Mouse (Mus musculus) kidney, embryonic 14.5 days (tissue): Measurements from ENCODE around the gene Cntrob. TPM values are rescaled to one million over a fixed set of nuclear protein-coding genes. Genes with fewer than 3 reads are reported as not detected.

Source experiments
- ATAC-seq: fragments of 200-750 bp; cut with Nextera tagmentation; 2 replicates; pipeline ENCODE4 v1.8.0; 2017; ENCODE audit warnings: moderate number of reproducible peaks, mild to moderate bottlenecking, moderate TSS enrichment, moderate library complexity; ENCODE audit not compliant: low FRiP score, low TSS enrichment
- H3K27ac ChIP-seq: fragments of 300-500 bp; sonication (generic); 2 replicates; pipeline ENCODE4 v1.5.1; 2014; ENCODE audit warnings: low read depth, mild to moderate bottlenecking, low read length, moderate library complexity, mixed read lengths
- H3K27me3 ChIP-seq: fragments of 300-500 bp; sonication (generic); 2 replicates; pipeline ENCODE4 v1.6.1; 2014; ENCODE audit warnings: mild to moderate bottlenecking, low read length; ENCODE audit not compliant: control insufficient read depth, insufficient read depth
- H3K36me3 ChIP-seq: fragments of 300-500 bp; sonication (generic); 2 replicates; pipeline ENCODE4 v1.6.1; 2014; ENCODE audit warnings: low read length, mixed read lengths; ENCODE audit not compliant: control insufficient read depth, insufficient read depth
- H3K4me1 ChIP-seq: fragments of 300-500 bp; sonication (generic); 2 replicates; pipeline ENCODE4 v1.6.1; 2014; ENCODE audit warnings: low read length, mixed read lengths; ENCODE audit not compliant: control insufficient read depth, insufficient read depth
- H3K4me2 ChIP-seq: fragments of 300-500 bp; sonication (generic); replicated peaks from 2 replicates; pipeline ENCODE4 v1.6.1; 2014; ENCODE audit warnings: low read depth, mild to moderate bottlenecking, low read length
- H3K4me3 ChIP-seq: fragments of 300-500 bp; sonication (generic); 2 replicates; pipeline ENCODE4 v1.5.1; 2014; ENCODE audit warnings: mild to moderate bottlenecking, low read length
- H3K9ac ChIP-seq: fragments of 300-500 bp; sonication (generic); 2 replicates; pipeline ENCODE4 v1.6.1; 2014; ENCODE audit warnings: low read depth, mild to moderate bottlenecking, low read length, moderate library complexity
- H3K9me3 ChIP-seq: fragments of 300-500 bp; sonication (generic); 2 replicates; pipeline ENCODE4 v1.6.1; 2016; ENCODE audit warnings: low read length; ENCODE audit not compliant: control insufficient read depth
- WGBS: fragments of 180-500 bp; shearing (Covaris S2); extraction: QIAGEN DNeasy Blood & Tissue Kit; methylation state at CpG from one replicate; pipeline ENCODE4 v1.1.7; 2014; 5-methylcytosine and 5-hydroxymethylcytosine counted together
- polyA plus RNA-seq: library from polyadenylated mRNA; unstranded; fragments of >200 nt; fragmentation: Nextera tagmentation; extraction: Ambion mirVana; gene quantifications from 2 replicates; pipeline ENCODE4 v1.2.1, GENCODE M21; 2014

The Cntrob gene
- polyA plus RNA-seq, 1 experiment from 2014 or later = 18.4 TPM

GRCm38 (mm10) chr11:69298231-69298630 is 25.3 kb downstream of the Cntrob start:
- Histone ChIP-seq H3K9me3 (no peaks in the 10 kb centered on the region), H3K9ac (no peak overlapping the region), H3K27me3 (no peaks in the 10 kb centered on the region), H3K4me2 (no peak overlapping the region), H3K4me1 (no peaks in the 10 kb centered on the region), H3K36me3 (peaks cover 33% of the 10 kb centered on the region), H3K27ac (no peak overlapping the region), H3K4me3 (no peak overlapping the region)
- ATAC-seq = no peak
- WGBS = 83% methylated on average over 7 of the region's 7 CpGs

GRCm38 (mm10) chr11:69297799-69298198 is 25.8 kb downstream of the Cntrob start:
- no peaks in the 10 kb centered on the region for H3K9me3 ChIP-seq
- H3K4me3 ChIP-seq = no peak overlapping the region
- H3K9ac ChIP-seq = no peak overlapping the region
- ATAC-seq = no peak
- 92% methylated on average over 2 of the region's 2 CpGs for WGBS
- H3K36me3 ChIP-seq = peaks cover 28% of the 10 kb centered on the region
- no peaks in the 10 kb centered on the region for H3K27me3 ChIP-seq
- no peak overlapping the region for H3K27ac ChIP-seq
- no peaks in the 10 kb centered on the region for H3K4me1 ChIP-seq
- no peak overlapping the region for H3K4me2 ChIP-seq

- no peak overlapping the region for H3K4me3 ChIP-seq
- H3K36me3 ChIP-seq = peaks cover 12% of the 10 kb centered on the region; the same call in 1 of the 2 replicates
- 85% methylated on average over 3 of the region's 3 CpGs for WGBS
- no peak overlapping the region for H3K4me2 ChIP-seq
- H3K9ac ChIP-seq = no peak overlapping the region
- no peaks in the 10 kb centered on the region for H3K27me3 ChIP-seq
- no peak for ATAC-seq
- no peaks in the 10 kb centered on the region for H3K4me1 ChIP-seq
- H3K9me3 ChIP-seq = no peaks in the 10 kb centered on the region
- no peak overlapping the region for H3K27ac ChIP-seq
Observed at GRCm38 (mm10) chr11:69295286-69295685, 28.3 kb downstream of the Cntrob start.

- Histone ChIP-seq H3K4me3 (no peak overlapping the region), H3K27ac (no peak overlapping the region), H3K4me1 (no peaks in the 10 kb centered on the region), H3K9ac (no peak overlapping the region), H3K9me3 (no peaks in the 10 kb centered on the region), H3K36me3 (no peaks in the 10 kb centered on the region), H3K27me3 (no peaks in the 10 kb centered on the region), H3K4me2 (no peak overlapping the region)
- WGBS = 91% methylated on average over 5 of the region's 5 CpGs
- ATAC-seq = no peak
Observed at GRCm38 (mm10) chr11:69291111-69291510, 32.5 kb downstream of the Cntrob start.

GRCm38 (mm10) chr11:69277267-69277666 is 46.3 kb downstream of the Cntrob start:
- no peak for ATAC-seq
- Histone ChIP-seq H3K27ac (no peak overlapping the region), H3K4me2 (no peak overlapping the region), H3K4me1 (no peaks in the 10 kb centered on the region), H3K9ac (no peak overlapping the region), H3K9me3 (no peaks in the 10 kb centered on the region), H3K4me3 (no peak overlapping the region), H3K27me3 (no peaks in the 10 kb centered on the region), H3K36me3 (no peaks in the 10 kb centered on the region)
- 72% methylated on average over 5 of the region's 5 CpGs for WGBS

- H3K27me3 ChIP-seq = no peaks in the 10 kb centered on the region
- no peaks in the 10 kb centered on the region for H3K4me1 ChIP-seq
- no peaks in the 10 kb centered on the region for H3K36me3 ChIP-seq
- no peaks in the 10 kb centered on the region for H3K9me3 ChIP-seq
- no peak overlapping the region for H3K4me2 ChIP-seq
- 58% methylated on average over 2 of the region's 2 CpGs for WGBS
- no peak overlapping the region for H3K27ac ChIP-seq
- no peak overlapping the region for H3K4me3 ChIP-seq
- H3K9ac ChIP-seq = no peak overlapping the region
- ATAC-seq = no peak
Observed at GRCm38 (mm10) chr11:69276081-69276480, 47.5 kb downstream of the Cntrob start.

- Histone ChIP-seq H3K4me3 (no peak overlapping the region), H3K4me2 (no peak overlapping the region), H3K9me3 (no peaks in the 10 kb centered on the region), H3K36me3 (no peaks in the 10 kb centered on the region), H3K9ac (no peak overlapping the region), H3K27ac (no peak overlapping the region), H3K4me1 (no peaks in the 10 kb centered on the region), H3K27me3 (no peaks in the 10 kb centered on the region)
- WGBS = 84% methylated on average over 6 of the region's 6 CpGs
- ATAC-seq = no peak
Observed at GRCm38 (mm10) chr11:69275650-69276049, 47.9 kb downstream of the Cntrob start.

GRCm38 (mm10) chr11:69272122-69272740 is 51.3 kb downstream of the Cntrob start:
- no peak overlapping the region for H3K4me2 ChIP-seq
- 47% methylated on average over 16 of the region's 16 CpGs for WGBS
- H3K4me1 ChIP-seq = no peaks in the 10 kb centered on the region
- H3K4me3 ChIP-seq = no peak overlapping the region
- H3K27ac ChIP-seq = no peak overlapping the region
- H3K36me3 ChIP-seq = no peaks in the 10 kb centered on the region
- H3K27me3 ChIP-seq = no peaks in the 10 kb centered on the region
- H3K9ac ChIP-seq = no peak overlapping the region
- ATAC-seq = no peak
- H3K9me3 ChIP-seq = no peaks in the 10 kb centered on the region

- Histone ChIP-seq H3K27me3 (no peaks in the 10 kb centered on the region; the same call in 1 of the 2 replicates), H3K4me1 (peaks cover 5% of the 10 kb centered on the region; the same call in 1 of the 2 replicates), H3K9ac (no peak overlapping the region), H3K9me3 (no peaks in the 10 kb centered on the region), H3K27ac (no peak overlapping the region), H3K4me3 (no peak overlapping the region), H3K4me2 (no peak overlapping the region), H3K36me3 (no peaks in the 10 kb centered on the region)
- 20% methylated on average over 13 of the region's 13 CpGs for WGBS
- ATAC-seq = no peak
Observed at GRCm38 (mm10) chr11:69269575-69269974, 54.0 kb downstream of the Cntrob start.
